Mouse (Mus musculus) right cerebral cortex, adult 2 months (tissue): ENCODE measurements around the gene Prune2.

Source experiments
- DNase-seq, 2 experiments: peaks; one replicate each; pipeline ENCODE4 v3.0.0; 2021 to 2022; ENCODE audit warnings: low spot score in 2 of 2

Gene Prune2

DNA sequence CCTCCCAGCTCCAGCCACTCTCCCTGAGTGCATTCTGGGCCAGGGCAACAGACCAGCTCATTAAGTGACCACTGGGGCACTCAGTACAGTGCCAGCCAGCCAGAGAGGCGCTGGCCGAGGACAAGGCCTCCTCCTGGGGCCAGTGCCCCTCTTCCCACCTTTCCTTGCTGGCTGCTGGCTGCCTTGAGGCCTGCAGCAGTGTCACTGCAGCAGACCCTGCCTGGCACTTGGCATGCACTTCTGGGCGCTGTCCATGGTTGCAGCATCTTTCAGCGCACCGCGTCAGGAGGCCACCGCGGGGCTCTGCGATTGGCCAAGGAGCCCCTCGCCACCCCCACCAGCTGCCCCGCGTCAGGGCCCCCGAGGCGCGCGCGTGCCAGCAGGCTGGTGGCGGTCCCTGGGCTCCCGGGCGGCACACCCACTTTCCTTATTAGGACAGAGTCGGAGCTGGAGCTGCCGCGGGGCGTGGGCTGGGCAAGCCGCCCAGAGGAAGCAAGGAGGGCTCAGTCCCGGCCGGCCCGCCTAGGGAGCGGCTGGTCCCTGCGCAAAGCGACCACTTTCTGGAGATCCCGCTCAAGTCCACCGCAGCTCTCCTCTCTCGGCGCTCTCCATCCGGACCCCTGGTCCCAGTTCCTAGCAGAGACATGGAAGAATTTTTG is at the start of gene Prune2:
Gene Prune2, plus strand, starts transcription at position 506 of the 659 bp plus-strand sequence.
- DNase-seq: peak; percentile 15 to 39

DNA sequence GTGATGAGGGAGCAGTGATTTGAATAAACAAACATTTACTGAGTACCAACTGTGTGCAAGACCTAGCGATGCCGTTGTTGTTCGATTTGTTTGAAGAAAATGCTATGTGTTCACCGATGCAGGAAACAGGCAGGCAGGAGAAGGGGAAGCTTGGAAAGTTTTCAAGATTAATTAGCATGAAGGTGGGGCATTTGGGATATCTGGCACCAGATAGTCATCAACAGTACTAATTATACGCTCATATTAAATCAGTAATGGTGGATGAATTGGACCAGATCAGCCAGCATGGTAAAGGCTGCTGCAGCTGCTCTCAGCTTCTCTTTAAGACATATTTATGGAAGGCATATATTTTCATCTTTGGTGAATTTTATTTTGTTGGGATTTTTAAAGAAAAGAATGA is 44.4 kb upstream of the Prune2 start:
- no peak for DNase-seq

DNA sequence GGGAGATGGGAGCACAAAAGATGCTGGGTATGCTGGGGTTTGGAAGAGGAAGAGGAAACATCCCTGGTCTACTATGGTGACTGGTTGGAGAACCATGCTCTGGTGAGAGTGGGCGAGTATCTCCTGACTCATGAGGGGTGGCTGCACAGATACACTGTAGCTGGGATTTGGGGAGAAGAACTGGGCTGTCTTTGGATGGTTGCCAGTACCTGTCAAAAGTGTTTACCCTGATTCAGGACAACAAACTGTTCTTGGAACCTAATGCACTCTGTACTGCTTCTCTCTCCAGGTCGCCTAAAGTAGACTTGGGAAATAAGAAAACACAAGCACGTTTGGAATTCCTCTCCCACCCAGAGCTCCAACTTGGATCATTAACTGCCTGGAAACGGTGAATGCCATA is 31.4 kb upstream of the Prune2 start:
- DNase-seq: no peak

DNA sequence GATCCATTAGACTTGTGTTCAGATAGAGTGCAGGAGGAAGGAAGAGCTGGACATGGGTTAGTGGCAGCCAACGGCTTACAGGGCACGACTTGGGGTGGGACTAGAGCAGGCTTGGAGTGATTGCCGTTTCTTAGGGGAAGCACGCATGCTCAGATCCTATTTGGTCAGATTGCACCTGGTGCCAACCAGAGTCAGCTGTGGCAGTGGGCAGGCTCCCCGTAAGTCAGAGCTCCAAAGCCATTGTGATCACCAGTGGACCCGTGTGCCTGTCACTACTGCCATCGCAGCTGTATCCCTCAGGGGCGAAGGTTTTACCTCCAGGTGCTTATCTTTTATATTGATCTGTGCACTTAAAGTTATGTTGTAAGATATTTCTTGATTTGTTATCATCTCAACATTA is 21.3 kb upstream of the Prune2 start:
- no peak for DNase-seq

DNA sequence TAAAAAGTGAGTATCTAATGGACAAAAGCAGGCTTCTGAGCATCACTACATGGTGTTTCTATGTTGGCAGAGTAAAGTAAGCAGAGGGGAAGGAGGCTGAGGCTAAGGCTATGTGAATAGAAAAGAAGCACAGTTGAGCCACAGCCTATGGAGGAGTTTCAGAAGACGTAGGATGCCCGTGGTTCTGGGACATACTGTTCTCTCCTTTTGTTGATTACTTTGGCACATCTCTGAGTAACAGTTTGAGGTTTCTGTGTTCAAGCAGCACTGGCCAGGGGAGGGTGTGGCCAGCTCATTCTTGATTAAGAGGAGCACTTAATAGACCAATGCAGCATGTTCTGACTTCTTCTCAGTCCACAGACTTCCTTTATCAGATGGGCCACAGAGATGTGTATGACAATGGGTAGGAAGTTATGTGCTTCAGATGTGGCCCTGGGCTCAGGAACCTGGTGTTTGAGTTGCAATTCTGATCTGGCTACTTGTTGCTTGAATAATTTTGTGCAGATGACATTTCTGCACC is 7.1 kb upstream of the Prune2 start:
- DNase-seq: no peak

DNA sequence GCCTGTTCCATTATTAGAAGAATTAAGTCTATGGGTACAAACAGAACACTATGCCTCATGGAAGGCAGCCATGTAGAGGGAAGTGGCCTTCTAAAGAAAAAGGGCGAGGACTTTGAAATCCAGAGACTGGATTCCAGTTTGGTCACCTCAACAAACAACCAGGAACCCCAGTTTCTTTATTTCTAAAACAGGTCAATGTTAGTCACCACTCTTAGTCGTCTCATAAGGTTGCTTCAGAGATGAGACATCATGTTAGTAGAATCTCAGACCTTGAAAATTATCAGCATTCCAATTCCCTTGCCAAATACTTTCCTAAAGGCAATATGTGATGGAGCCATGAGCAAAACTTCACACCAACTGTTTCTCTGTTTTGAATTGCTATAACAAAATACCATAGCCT is 6.6 kb upstream of the Prune2 start:
- DNase-seq: no peak

DNA sequence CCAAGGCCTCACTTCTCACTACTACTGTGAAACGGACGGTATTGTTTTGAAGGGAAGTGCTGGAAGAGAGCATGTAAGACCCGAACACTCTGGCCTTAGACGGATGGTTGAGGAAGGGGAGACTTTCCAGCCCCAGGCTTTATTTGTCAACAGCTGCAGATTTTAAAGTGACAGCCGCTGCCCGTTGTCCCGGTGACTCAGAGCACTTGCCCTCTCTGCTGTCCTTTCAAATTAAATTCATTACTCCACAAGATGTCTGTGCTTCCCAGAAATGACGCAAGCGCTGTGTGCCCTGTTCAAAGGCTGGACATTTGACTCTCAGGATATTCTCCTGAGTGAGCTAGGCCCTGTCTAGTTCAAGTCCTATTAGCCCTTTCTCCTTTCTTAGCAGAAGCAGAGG is 5.9 kb upstream of the Prune2 start:
- DNase-seq: no peak

DNA sequence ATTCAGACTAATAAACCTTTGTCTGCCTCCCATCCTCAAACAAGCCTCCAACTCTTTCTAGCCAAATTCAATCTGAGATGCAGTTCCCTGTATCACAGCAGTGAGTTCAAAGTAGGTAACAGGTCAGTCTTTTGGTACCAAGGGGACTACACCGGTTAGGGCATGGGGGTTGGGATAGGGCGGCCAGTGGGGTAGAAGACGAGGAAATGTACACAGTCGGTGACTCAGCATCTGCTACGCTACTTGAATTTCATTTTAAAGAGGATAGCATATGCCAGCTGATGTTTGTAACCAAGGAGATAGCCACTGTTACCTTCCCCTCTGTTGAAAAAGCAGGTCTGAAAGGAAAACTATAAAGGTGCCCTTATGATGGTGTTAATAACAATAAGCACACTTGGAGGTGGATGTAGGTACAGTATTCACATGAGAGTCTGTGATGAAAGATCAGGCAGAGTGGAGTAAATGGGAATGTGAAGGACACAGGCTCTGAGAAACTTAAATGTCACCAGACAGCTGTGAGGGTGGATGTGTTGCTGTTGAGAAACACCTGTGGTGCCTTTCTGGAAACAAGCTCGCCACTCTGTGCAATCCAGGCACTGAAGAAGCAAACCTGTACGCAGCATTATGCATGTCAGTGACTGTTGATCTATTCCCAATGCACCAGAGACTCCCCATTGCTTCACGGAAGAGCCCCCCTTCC is 5.1 kb upstream of the Prune2 start:
- DNase-seq: no peak

DNA sequence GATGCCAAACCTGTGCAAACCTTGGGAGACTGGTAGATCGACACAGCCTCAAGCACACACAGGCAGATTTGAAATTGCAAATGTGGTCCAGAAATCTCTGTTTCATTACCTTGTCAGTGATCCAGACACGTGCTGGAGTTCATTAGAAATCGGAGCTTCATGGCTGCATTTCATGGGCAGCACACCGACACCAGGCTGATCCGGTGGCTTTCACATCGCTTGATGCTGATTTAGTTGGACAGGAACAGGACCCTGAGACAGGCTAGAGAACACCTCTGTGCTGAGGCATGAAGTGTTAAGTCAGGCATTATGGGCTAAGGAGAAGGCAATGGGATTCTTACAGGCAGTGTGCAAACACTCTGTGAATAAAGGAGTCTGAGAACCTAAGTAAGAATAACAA is 1.2 kb upstream of the Prune2 start:
- no peak for DNase-seq

DNA sequence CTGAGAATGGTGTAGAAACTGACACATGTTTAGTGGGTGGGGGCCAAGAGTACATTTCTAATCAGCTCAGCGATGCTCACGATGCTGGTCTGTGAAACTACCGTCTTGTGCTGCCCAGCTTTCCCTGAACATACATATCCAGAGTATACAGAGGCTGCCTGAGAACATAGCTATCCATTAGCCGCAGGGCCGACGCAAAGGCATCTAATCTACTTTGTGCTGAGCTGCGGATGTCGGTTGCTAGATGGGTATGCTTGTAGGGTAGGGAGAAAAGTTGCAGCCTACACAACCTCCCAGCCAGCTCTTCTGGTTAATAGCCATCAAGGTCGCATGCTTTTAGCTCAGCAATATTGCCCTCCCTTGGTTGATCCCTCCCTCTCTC is 696 bp upstream of the Prune2 start:
- peak in 1 of 2 experiments; percentile 14 for DNase-seq

DNA sequence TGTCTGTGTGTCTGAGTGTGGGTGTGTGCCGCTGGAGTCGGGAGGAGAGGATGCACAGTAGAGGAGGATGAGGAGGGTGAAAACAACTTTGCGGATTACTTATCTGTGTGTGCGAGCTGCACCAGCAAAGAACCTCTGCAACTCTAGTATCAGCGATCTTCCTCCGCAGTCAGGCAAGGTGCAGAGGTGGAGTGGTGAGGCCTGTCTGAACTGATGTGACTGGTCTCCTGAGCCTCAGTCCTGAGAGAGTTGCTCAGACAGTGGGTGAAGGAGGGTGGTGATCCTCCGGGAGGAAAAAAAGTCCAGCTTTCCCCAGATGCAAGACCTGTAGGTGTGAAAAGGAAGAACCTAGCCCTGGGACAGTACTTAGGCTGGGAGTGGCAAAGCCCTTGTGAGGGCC is 401 bp downstream of the Prune2 start:
- no peak for DNase-seq

DNA sequence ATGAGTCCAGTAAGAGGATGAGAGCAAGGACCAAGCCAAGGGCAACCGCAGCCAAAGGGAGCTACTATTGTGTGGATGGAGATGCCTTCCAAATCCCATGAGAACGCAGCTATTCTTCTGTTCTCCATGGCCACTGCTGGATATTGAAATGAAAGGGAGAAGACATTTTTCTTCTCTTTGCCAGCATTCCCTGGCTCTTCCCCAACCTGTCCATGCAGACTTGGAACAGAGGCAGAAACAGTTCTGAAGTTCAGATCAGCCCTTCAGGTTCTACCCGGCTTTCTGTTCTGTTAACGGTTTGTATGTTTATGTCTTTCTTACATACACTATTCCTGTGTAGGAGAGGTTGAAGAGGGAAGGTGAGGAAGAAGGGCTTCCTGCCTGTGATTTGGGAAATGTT is 3.1 kb downstream of the Prune2 start:
- no peak for DNase-seq

DNA sequence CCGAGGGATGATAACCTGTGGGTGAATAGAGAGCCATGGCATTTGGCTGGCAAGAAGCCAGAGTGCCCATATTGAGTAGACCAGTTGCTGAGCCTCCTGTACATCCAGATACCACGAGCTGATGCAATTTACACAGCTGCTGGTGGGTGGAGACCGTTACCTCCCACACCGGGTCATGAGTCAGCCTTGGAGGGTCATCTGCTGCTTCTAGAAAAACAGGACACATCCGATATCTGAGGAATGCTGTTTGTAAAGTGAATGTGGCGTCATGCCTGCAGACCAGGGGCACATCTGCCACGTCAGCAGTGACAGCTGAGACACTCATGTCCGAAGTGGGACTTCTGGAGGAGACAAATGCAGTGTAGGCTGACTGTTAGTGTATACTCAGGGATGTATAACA is 3.6 kb downstream of the Prune2 start:
- no peak for DNase-seq

DNA sequence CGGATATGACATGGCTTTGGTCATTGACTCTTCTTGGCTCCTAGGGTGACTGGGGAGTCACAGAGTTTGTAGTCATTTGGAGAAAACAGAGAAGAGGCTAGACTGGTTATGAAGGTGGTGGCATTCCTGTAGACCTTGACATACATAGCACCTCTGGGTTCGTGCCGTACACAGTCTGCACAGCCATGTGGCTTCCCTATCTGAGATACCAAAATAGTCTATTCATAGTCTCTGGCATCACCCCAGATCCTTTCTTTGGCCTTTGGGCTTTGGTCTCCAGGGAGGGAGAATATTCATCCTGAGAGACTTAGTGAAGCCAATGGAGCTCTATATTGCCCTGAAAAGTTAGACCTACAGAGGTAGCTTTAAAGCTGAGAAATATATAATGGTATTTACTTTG is 5.1 kb downstream of the Prune2 start:
- no peak for DNase-seq

DNA sequence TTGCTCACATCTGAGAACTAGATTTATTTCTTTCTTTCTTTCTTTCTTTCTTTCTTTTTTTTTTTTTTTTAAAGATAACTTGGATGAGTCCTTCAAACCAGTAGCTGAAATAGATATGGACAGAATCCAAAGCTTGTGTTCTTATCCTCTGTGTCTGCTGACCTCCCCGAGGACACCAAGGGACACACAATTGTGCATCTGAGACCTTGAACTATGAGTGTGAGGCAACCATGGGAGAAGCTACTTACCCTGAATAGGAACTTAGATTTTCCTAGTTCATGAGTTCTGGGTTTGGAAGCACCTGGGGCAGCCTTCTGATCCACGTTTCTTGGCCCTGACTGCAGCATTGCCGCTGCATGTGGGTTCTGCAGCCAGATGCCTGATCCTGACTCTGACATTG is 7.3 kb downstream of the Prune2 start:
- no peak for DNase-seq

DNA sequence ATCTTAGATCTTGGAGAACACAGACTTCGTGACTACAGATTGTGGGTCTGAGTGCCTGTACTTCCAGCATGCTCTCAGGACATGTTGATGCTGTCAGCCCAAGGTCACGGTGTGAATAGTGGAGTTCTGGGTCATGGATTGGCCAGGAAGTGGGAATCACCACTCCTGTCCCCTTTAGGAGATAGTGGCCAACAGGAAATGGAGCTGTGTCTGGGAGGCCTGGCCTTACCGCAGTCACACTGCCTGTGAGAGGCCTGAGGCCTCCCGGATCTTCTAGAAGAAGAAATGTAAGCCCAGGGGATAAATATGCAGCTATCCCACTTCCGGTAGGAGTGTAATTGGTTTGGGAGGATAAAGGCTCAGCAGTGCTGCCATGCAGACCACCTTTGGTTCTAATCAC is 12.8 kb downstream of the Prune2 start:
- no peak for DNase-seq

DNA sequence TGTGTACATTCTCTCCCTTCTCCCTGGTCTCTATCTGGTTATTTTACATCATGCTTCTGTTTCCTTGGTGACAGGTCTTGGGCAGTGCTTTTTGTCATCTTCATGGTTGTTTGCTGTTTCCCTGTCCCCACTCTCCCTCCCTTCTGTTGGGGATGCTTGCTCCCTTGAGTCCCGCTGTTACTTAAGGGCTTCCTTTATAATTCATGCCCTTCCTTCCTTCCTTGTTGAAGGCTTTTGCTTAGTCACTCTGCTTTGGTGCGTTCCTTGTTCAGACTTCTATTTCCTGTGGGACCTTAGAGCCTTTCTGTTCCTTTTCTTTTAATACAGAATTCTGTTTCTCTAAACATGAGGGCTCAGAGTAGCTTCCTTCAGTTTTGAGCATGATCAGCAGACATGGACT is 14.7 kb downstream of the Prune2 start:
- DNase-seq: no peak

DNA sequence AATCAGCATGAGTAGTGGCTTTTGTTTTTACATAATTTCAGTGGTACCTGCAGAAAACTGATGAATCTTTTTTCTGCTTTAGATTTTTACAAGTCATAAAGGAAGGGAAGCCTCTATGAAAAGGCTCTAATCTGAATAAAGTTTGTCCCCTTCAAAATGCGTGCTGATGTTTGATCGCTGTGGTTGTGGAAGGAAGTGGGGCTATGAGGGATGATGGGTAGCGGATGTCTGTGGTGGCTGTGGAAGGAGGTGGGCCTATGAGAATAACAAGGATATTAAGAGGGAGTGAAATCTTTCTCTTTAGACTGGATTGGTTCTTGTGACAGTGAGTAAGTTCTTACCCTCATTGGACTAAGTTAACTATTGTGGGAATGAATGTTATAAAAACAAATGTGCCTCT is 23.0 kb downstream of the Prune2 start:
- DNase-seq: no peak

DNA sequence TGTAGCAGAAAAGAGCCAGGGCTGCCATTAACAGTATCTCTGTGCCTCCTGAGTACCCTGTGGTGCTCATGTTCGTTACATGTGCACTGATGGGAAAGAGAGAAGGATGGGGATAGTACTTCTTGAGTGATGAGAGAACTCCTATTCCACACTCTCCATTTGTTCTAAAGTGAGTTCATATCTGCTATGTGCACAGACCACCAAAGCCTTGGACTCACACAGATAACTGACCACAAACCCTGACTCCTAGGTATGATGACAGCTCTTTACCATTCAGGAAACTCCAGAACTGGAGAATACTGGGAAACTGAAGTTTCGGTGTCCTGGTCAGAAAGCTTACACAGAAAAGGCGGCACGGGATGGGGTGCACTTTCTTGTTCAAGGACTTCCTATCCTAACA is 25.8 kb downstream of the Prune2 start:
- DNase-seq: no peak

DNA sequence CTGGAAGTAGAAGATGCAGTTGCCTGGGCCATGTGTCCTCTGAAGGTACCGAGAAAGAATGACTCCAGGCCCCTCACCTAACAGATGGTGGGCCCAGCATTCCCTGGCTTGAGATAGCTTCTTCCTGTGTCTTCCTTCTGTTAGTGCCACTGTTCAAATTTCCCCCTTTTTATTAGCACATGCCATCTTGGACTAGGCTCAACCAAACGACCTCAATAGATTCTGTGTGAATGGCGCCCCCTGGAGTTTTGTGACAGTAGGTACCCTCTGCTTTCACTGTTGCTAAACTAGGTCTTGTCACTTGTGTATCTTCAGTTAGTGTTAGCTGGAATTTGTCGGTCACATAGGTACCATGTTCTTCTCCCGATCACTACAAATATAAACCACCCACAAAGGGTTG is 29.0 kb downstream of the Prune2 start:
- peak; percentile 7 to 20 for DNase-seq

DNA sequence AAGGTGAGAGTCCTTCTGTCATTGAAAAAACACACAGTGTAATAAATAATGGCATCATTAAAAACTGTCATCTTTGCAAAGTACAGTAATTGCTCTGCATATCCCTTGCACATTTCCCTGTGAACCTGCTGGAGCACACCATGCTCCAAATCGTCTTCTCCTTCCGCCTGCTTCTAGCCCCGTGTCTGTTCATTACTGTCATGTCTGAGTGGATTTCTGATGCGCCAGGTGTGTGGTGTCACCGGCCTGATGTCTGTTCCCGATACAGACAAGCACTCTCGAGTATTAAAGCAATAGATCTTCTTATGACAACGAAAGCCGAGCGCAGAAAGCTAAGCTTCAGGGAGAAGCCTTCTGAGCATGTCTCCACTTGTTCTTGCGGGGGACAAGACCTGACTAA is 32.1 kb downstream of the Prune2 start:
- no peak for DNase-seq

DNA sequence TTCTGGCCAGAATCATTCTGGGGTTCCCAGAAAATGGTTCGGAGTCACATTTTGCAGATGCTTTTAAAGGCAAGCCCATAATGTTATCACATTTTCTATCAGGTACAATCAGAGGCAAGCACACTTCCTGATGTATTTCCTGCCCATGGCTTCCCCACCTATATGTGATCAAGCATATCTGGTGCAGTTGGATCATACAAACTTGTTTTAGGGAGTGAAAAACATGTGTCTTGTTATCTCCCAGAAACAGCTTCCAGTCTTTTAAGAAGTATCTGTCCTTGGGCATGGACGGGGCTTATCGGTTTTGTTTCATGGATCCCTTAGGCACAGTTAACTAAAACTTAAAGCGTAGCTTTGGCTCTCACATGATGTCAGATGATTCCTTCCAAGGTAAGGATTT is 36.2 kb downstream of the Prune2 start:
- DNase-seq: no peak

DNA sequence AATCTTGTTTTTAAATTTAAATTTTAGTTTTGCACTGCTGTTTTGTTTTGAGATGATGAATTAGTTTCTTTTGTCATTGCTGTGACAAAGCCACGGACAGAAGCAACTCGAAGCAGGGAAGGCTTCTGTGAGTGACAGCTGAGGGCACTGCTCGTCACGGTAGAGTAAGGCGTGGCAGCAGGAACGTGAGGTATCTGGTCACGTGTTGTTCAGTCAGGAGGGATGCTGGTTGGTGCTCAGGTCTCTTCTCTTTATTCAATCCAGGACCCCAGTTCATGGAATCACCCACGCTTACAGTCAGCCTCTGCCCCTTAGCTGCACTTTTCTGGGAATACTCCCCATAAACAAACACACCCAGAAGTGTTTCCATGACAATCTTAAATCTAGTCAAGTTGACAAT is 38.3 kb downstream of the Prune2 start:
- DNase-seq: no peak

DNA sequence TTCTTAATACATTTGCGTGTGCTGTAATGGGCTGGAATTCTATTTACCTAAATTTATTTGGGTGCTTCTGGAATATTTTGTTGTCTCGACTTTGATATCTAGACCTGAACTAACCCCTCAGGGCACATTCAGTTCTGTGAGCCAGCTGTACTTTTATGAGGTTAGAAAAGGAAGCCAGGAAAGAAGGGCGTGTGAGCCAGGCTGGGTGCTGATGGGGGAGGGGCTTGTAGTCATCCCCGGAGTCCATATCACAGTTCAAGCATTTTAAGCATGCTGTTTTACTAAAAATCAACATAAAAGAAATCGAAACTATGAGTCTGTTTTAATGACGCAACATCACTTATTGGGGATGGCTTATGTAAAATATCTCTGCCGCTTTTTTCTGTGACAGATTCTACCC is 42.0 kb downstream of the Prune2 start:
- no peak for DNase-seq
